In the genomic region with DNA sequence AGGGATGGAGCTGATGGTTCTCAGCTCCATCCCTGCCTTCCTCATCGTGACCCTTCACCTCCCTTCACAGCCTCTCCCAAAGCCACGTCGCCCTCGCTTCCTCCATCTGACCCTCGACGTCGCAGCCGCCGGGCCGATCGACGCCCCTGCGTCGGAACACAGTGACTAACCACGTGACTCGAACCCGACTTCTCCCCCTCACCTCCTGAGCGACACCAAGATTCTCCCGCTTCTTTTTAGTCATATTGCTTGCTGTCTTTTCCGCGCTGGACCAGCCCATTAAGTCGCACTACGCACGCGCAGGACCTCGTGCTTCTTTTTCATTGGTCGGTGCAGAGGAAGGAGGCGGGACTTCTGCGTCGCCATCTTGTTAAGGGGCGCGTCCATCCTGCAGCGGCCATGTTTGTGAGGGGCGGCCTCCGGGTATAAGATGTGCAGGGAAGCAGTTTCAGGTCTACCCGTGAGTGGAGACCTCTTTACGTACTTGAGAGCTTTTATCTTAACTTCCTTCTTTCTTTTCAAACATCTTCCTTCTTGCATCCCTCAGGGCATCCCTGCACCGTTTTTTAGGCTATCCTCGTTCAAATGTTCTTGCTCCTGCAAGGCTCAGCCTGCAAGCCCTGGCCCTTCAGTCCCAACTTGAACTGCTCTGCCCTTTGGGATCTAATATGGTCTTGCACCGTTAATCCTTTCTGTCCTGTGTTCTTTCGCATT, we compare ENCODE assay signal across 8 mouse cellular contexts. TPM values are rescaled to one million over a fixed set of nuclear protein-coding genes. Genes with fewer than 3 reads are reported as not detected.
A peak's percentile ranks its signal among the peaks of the same experiment; 100 is the strongest.
DNase-seq lines count a peak whose midpoint lies in the region; ATAC-seq and TF ChIP-seq lines count a peak whose summit lies in the region.

Gene Ccdc167, minus strand, starts transcription at position 313 of the 714 bp plus-strand sequence.

- H3K4me1 ChIP-seq in ES-Bruce4 (ENCODE audit: control insufficient read depth, insufficient read depth, low read length) = peaks cover 5% of the 10 kb centered on the region
- peaks cover 42% of the 10 kb centered on the region for H3K4me1 ChIP-seq in forebrain, embryonic 13.5 days
- peaks cover 13% of the 10 kb centered on the region for H3K4me1 ChIP-seq in liver, postnatal 0 days (ENCODE audit: insufficient read depth)
- peaks cover 19% of the 10 kb centered on the region for H3K4me1 ChIP-seq in neural tube, embryonic 14.5 days (ENCODE audit: control insufficient read depth, insufficient read depth, low read length)

- H3K4me2 ChIP-seq in forebrain, embryonic 13.5 days = peak within 1 kb of the TSS; percentile 77
- H3K4me2 ChIP-seq in liver, postnatal 0 days (ENCODE audit: low read depth, low read length) = peak within 1 kb of the TSS; percentile 91
- H3K4me2 ChIP-seq in neural tube, embryonic 14.5 days (ENCODE audit: low read depth, low read length) = peak within 1 kb of the TSS; percentile 65

- peak within 1 kb of the TSS; percentile 96 for H3K4me3 ChIP-seq in ES-Bruce4 (ENCODE audit: low read depth, low read length)
- H3K4me3 ChIP-seq in forebrain, embryonic 13.5 days = peak within 1 kb of the TSS; percentile 49
- H3K4me3 ChIP-seq in liver, postnatal 0 days (ENCODE audit: low read depth, low read length) = peak within 1 kb of the TSS; percentile 73
- H3K4me3 ChIP-seq in neural tube, embryonic 14.5 days (ENCODE audit: low read depth, low read length) = peak within 1 kb of the TSS; percentile 47

- 6% methylated on average over 41 of the region's 41 CpGs for WGBS in forebrain, embryonic 13.5 days
- 5% methylated on average over 41 of the region's 41 CpGs for WGBS in large intestine, adult 2 months
- WGBS in liver, postnatal 0 days (ENCODE audit: insufficient replicate concordance) = 6% methylated on average over 41 of the region's 41 CpGs
- WGBS in neural tube, embryonic 14.5 days = 5% methylated on average over 41 of the region's 41 CpGs

- H3K27me3 ChIP-seq in ES-Bruce4 (ENCODE audit: control insufficient read depth, insufficient read depth, low read length, poor library complexity, severe bottlenecking) = no peaks in the 10 kb centered on the region
- no peaks in the 10 kb centered on the region for H3K27me3 ChIP-seq in forebrain, embryonic 13.5 days
- H3K27me3 ChIP-seq in liver, postnatal 0 days (ENCODE audit: insufficient read depth, low read length) = no peaks in the 10 kb centered on the region
- H3K27me3 ChIP-seq in neural tube, embryonic 14.5 days (ENCODE audit: control insufficient read depth, insufficient read depth, low read length) = no peaks in the 10 kb centered on the region

- H3K27ac ChIP-seq in ES-Bruce4 (ENCODE audit: insufficient read depth, low read length) = peak within 1 kb of the TSS; percentile 65
- peak within 1 kb of the TSS; percentile 3; the same call in 1 of the 2 replicates for H3K27ac ChIP-seq in forebrain, embryonic 13.5 days
- peak within 1 kb of the TSS; percentile 37; the same call in 1 of the 2 replicates for H3K27ac ChIP-seq in liver, postnatal 0 days (ENCODE audit: low read depth)
- H3K27ac ChIP-seq in neural tube, embryonic 14.5 days (ENCODE audit: low read depth, low read length) = peak within 1 kb of the TSS; percentile 36

- peak within 1 kb of the TSS; percentile 67 for H3K9ac ChIP-seq in ES-Bruce4 (ENCODE audit: low read depth, poor library complexity, severe bottlenecking)
- peak within 1 kb of the TSS; percentile 69 for H3K9ac ChIP-seq in forebrain, embryonic 13.5 days
- H3K9ac ChIP-seq in liver, postnatal 0 days (replicated peaks) = peak within 1 kb of the TSS; percentile 72
- peak within 1 kb of the TSS; percentile 46 for H3K9ac ChIP-seq in neural tube, embryonic 14.5 days (replicated peaks; ENCODE audit: low read depth, low read length)

- intact Hi-C loops in heart, postnatal 10 days (cut with DNase I) = no loop called here

- no peaks in the 10 kb centered on the region for H3K9me3 ChIP-seq in ES-Bruce4 (replicated peaks; ENCODE audit: control insufficient read depth, insufficient read depth, low read length, poor library complexity, severe bottlenecking)
- H3K9me3 ChIP-seq in forebrain, embryonic 13.5 days (replicated peaks) = no peaks in the 10 kb centered on the region
- no peaks in the 10 kb centered on the region for H3K9me3 ChIP-seq in liver, postnatal 0 days (ENCODE audit: low read length)
- no peaks in the 10 kb centered on the region for H3K9me3 ChIP-seq in neural tube, embryonic 14.5 days (ENCODE audit: control insufficient read depth, low read length)

- 0 out of 2 replicates have a peak, but pooled peaks have one; percentile 32 for TF ChIP-seq EP300 in ES-Bruce4 (IDR thresholded peaks at IDR 0.05; ENCODE audit: insufficient read depth, low read depth, low read length)
- TF ChIP-seq EP300 in liver, postnatal 0 days (IDR thresholded peaks at IDR 0.05; ENCODE audit: low read depth) = no peak

- peak; percentile 90 for ATAC-seq in cerebellum, adult (ENCODE audit: insufficient number of reproducible peaks, low FRiP score, low TSS enrichment)
- ATAC-seq in forebrain, embryonic 13.5 days = peak; percentile 96
- ATAC-seq in liver, postnatal 0 days = peak; percentile 99
- peak; percentile 96 for ATAC-seq in neural tube, embryonic 14.5 days (ENCODE audit: low read depth)

- peak; percentile 97 to 99 for DNase-seq in heart, postnatal 10 days
- DNase-seq in large intestine, adult 2 months (ENCODE audit: low read depth, low spot score) = peak; percentile 79
- DNase-seq in liver, postnatal 0 days = peak; percentile 96
- DNase-seq in testis, postnatal 10 days (ENCODE audit: low spot score) = peak; percentile 97

- TF ChIP-seq CTCF in ES-Bruce4 (IDR thresholded peaks at IDR 0.05; ENCODE audit: low read depth, low read length) = no peak
- no peak for TF ChIP-seq CTCF in liver, postnatal 0 days (IDR thresholded peaks at IDR 0.05; ENCODE audit: low read depth)

- peak; percentile 41 for TF ChIP-seq POLR2A in ES-Bruce4 (IDR thresholded peaks at IDR 0.05; ENCODE audit: insufficient read depth, low read length)

- no peaks in the 10 kb centered on the region for H3K36me3 ChIP-seq in ES-Bruce4 (ENCODE audit: control insufficient read depth, insufficient read depth, low read length, poor library complexity, severe bottlenecking)
- 0 out of 2 replicates have a peak, but pooled peaks cover 5% of the 10 kb centered on the region for H3K36me3 ChIP-seq in forebrain, embryonic 13.5 days (ENCODE audit: poor library complexity, severe bottlenecking)
- no peaks in the 10 kb centered on the region for H3K36me3 ChIP-seq in liver, postnatal 0 days (replicated peaks; ENCODE audit: insufficient read depth, low read length)
- H3K36me3 ChIP-seq in neural tube, embryonic 14.5 days (ENCODE audit: control insufficient read depth, insufficient read depth, low read length) = no peaks in the 10 kb centered on the region

RNA-seq across cellular contexts. Expression of gene Ccdc167, which starts in this region (rescaled TPM):
- polyA plus RNA-seq in ES-Bruce4 (2011; ENCODE audit: insufficient read depth, insufficient read length, low read depth, missing spikeins) = 14.5 and 15.7 TPM in 2 replicates
- polyA plus RNA-seq in forebrain, embryonic 13.5 days (2015; fragmentation: Nextera tagmentation; extraction: Ambion mirVana) = 13.0 and 14.2 TPM in 2 replicates
- total RNA-seq in heart, postnatal 10 days (2021) = 10 to 100 TPM; 15.9 to 17.1 TPM
- polyA plus RNA-seq in large intestine, adult 2 months (2012; rRNA removed) = 5.2 and 6.8 TPM in 2 replicates
- polyA plus RNA-seq in liver, postnatal 0 days (2015; fragmentation: Nextera tagmentation; extraction: Ambion mirVana) = 4.2 and 4.6 TPM in 2 replicates
- polyA plus RNA-seq in neural tube, embryonic 14.5 days (2014; fragmentation: Nextera tagmentation; extraction: Ambion mirVana) = 9.3 and 12.9 TPM in 2 replicates

Comparison
In these comparisons a context has a peak if more than half of its experiments do, and no peak if none do; other contexts are left out.
1. Peak in every context shown above with its lines: DNase-seq, ATAC-seq, H3K4me3 ChIP-seq and H3K27ac ChIP-seq.
2. H3K27ac ChIP-seq: peak in every context shown above with its lines; median percentile 65 in ES-Bruce4; 37 in liver, postnatal 0 days; 36 in neural tube, embryonic 14.5 days; 3 in forebrain, embryonic 13.5 days.